Mouse (Mus musculus) hindbrain, postnatal 0 days (tissue): Measurements from ENCODE around the gene Trpm3. TPM values are rescaled to one million over a fixed set of nuclear protein-coding genes. Genes with fewer than 3 reads are reported as not detected.

Source experiments
- ATAC-seq: fragments of 200-750 bp; cut with Nextera tagmentation; 2 replicates; pipeline ENCODE4 v1.8.0; 2017; ENCODE audit warnings: mild to moderate bottlenecking, moderate TSS enrichment, moderate library complexity
- DNase-seq: peaks from one replicate; pipeline ENCODE4 v3.0.0-alpha.2; 2015; ENCODE audit warnings: low spot score
- H3K27ac ChIP-seq: fragments of 300-500 bp; sonication (generic); 2 replicates; pipeline ENCODE4 v1.5.1; 2014; ENCODE audit warnings: mild to moderate bottlenecking
- H3K27me3 ChIP-seq: fragments of 300-500 bp; sonication (generic); 2 replicates; pipeline ENCODE4 v1.6.1; 2014; ENCODE audit warnings: low read length, mixed read lengths; ENCODE audit not compliant: insufficient read depth
- H3K36me3 ChIP-seq: fragments of 300-500 bp; sonication (generic); 2 replicates; pipeline ENCODE4 v1.6.1; 2014; ENCODE audit warnings: low read length, mixed read lengths; ENCODE audit not compliant: insufficient read depth
- H3K4me1 ChIP-seq: fragments of 300-500 bp; sonication (generic); 2 replicates; pipeline ENCODE4 v1.6.1; 2014; ENCODE audit warnings: antibody characterized with exemption, low read length, mixed read lengths; ENCODE audit not compliant: insufficient read depth
- H3K4me2 ChIP-seq: fragments of 300-500 bp; sonication (generic); 2 replicates; pipeline ENCODE4 v1.6.1; 2014; ENCODE audit warnings: low read depth, mild to moderate bottlenecking, low read length, moderate library complexity, mixed read lengths
- H3K4me3 ChIP-seq: fragments of 300-500 bp; sonication (generic); 2 replicates; pipeline ENCODE4 v1.5.1; 2014; ENCODE audit warnings: low read length
- H3K9ac ChIP-seq: fragments of 300-500 bp; sonication (generic); replicated peaks from 2 replicates; pipeline ENCODE4 v1.6.1; 2014; ENCODE audit warnings: mild to moderate bottlenecking, low read length, moderate library complexity, mixed read lengths
- H3K9me3 ChIP-seq: fragments of 300-500 bp; sonication (generic); 2 replicates; pipeline ENCODE4 v1.6.1; 2016; ENCODE audit warnings: low read length, mixed read lengths
- CTCF ChIP-seq: IDR thresholded peaks from 2 replicates; pipeline ENCODE4 v1.5.1; 2016; ENCODE audit warnings: antibody characterized with exemption, control low read depth, low read depth
- WGBS: fragments of 180-500 bp; shearing (Covaris S2); extraction: QIAGEN DNeasy Blood & Tissue Kit; methylation state at CpG from one replicate; pipeline ENCODE4 v1.1.7; 2014; 5-methylcytosine and 5-hydroxymethylcytosine counted together
- polyA plus RNA-seq: library from polyadenylated mRNA; unstranded; fragments of >200 nt; fragmentation: Nextera tagmentation; extraction: Ambion mirVana; gene quantifications from 2 replicates; pipeline ENCODE4 v1.2.1, GENCODE M21; 2015
- total RNA-seq: library from RNA; depleted of rRNA; stranded (reverse); fragments of >200 nt; gene quantifications from 2 replicates; pipeline ENCODE4 v1.2.3, GENCODE M21; 2014; rRNA removed

The Trpm3 gene
- 49.9 and 63.5 TPM in 2 replicates for total RNA-seq
- polyA plus RNA-seq: 40.1 and 44.1 TPM in 2 replicates

DNA sequence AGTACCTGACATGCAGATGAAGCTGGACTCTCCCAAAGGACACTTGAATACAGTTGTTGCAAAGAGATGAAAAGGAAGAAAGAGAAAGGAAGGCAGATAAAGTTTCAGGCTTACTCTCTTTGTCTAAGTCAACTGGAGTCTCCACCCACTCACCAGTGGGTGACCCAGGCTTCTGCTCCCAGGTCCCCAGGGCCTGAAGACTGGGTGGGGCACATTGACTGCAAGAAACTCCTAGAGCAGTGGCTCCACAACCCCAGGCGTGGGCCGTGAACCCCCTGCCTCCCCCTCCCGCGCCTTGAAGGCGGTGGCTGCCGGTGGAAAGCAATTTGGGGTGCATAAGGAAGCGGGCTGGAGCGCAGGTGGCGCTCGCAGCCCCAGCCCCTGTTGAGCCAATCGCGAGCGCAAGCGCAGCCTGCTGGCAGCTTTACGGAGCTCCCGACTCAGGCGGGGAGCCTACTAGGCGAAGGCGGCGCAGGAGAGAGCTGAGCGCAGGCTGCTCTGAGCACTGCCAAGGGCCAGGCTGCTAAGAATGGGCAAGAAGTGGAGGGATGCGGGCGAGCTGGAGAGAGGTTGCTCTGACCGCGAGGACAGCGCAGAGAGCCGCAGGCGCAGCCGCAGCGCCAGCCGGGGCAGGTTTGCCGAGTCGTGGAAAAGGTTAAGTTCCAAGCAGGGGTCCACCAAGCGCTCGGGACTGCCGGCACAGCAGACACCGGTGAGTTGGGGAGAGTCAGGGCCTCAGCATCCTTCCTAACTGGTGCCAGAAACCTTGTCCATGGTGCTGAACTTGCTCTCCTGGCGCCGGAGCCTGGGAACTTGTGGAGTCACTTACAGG, at the start of gene Trpm3:
Trpm3 (plus strand) TSS at position 457 of the 832 bp plus-strand sequence.
- DNase-seq: peak; percentile 84
- under 1% methylated on average over 39 of the region's 39 CpGs for WGBS
- peak within 1 kb of the TSS; percentile 47 for H3K4me3 ChIP-seq

DNA sequence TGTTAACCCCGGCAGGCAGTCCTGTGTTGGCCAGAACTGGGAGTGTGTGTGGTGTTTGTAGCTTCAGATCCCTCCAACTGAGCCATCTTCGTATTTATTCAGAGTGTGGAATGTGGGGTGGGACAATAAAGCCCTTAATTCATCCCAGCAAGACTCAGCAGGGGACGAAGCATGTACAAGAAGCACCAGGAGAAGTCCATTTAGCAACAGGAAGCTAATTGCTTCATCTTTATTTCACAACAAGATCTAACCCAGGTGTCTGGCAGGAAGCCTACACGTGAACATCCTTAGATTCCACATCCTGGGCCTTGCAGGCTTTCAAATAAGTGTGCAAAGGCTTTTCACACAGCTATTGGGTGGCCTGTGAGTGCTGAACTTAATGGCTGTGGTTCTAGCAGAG, 38.3 kb upstream of the Trpm3 start:
- no peak for TF ChIP-seq CTCF
- no peaks in the 10 kb centered on the region for H3K9me3 ChIP-seq
- no peak overlapping the region for H3K4me3 ChIP-seq
- no peak overlapping the region for H3K4me2 ChIP-seq
- 44% methylated on average over 4 of the region's 4 CpGs for WGBS
- no peaks in the 10 kb centered on the region for H3K36me3 ChIP-seq
- H3K4me1 ChIP-seq: no peaks in the 10 kb centered on the region
- no peak overlapping the region for H3K27ac ChIP-seq
- no peaks in the 10 kb centered on the region for H3K27me3 ChIP-seq
- peak; percentile 21 for DNase-seq
- ATAC-seq: no peak
- no peak overlapping the region for H3K9ac ChIP-seq

More for the DNA sequence above, at the start of gene Trpm3:
- Histone ChIP-seq H3K36me3 (no peaks in the 10 kb centered on the region), H3K9ac (0 out of 2 replicates have a peak within 1 kb of the TSS, but pooled peaks have one; percentile 33), H3K9me3 (no peaks in the 10 kb centered on the region), H3K4me1 (peaks cover 8% of the 10 kb centered on the region; the same call in 1 of the 2 replicates), H3K4me2 (peak within 1 kb of the TSS; percentile 81), H3K27me3 (no peaks in the 10 kb centered on the region), H3K27ac (no peak within 1 kb of the TSS)
- TF ChIP-seq CTCF: peak; percentile 58
- ATAC-seq: peak; percentile 91

DNA sequence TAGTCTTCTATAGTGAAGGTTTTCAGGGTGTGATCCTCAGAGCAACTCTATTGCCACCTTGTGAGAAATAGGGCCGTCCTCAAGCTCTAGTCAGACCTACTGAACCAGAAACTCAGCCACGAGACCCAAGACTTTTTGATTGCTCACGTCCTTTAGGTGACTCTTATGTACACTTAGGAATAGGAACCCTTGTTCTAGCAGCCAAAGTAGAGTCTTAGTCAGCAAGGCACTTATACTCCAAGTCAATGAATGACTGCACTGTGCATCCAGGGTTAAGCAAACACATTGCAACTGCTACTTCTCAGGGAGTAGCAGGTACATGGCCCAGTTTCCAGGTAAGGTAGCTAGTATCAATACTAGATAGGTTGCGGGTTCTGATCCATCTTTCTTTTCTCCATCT, 35.0 kb upstream of the Trpm3 start:
- no peak overlapping the region for H3K4me2 ChIP-seq
- H3K4me3 ChIP-seq: no peak overlapping the region
- H3K9me3 ChIP-seq: no peaks in the 10 kb centered on the region
- TF ChIP-seq CTCF: no peak
- H3K27ac ChIP-seq: no peak overlapping the region
- no peaks in the 10 kb centered on the region for H3K27me3 ChIP-seq
- WGBS: 85% methylated on average over 4 of the region's 4 CpGs
- H3K4me1 ChIP-seq: no peaks in the 10 kb centered on the region
- DNase-seq: no peak
- H3K36me3 ChIP-seq: no peaks in the 10 kb centered on the region
- no peak for ATAC-seq
- no peak overlapping the region for H3K9ac ChIP-seq

DNA sequence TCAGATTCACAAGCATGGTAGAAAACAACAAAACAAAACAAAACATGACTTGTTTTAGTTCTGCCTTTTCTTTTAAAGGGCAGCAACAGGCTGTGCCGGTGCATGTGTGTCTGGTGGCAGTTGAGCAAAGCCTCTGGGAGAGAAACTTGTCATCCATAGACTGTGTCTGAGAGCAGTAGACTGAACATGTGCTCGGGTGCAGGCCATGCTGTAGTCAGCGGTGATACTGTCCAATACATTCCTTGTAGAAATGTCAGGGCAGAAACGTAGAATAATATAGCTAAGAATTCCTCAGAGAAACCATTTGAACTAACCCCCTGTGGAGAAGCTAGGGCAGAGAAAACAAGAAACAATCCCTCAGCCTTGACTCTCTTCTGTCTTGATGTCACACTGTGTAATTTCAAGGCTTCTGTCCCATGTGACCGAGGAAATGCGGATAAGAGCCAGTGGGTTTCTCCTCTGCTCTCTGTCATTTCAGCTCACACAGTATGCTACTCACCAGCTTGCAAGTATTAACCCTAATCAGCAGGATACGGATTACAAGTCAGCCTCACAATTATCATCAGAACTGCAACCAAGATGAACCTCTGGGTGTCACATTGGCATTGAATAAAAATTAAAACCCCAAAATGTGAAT, 33.9 kb upstream of the Trpm3 start:
- no peaks in the 10 kb centered on the region for H3K9me3 ChIP-seq
- no peak for ATAC-seq
- H3K4me1 ChIP-seq: no peaks in the 10 kb centered on the region
- no peaks in the 10 kb centered on the region for H3K27me3 ChIP-seq
- 40% methylated on average over 7 of the region's 7 CpGs for WGBS
- no peaks in the 10 kb centered on the region for H3K36me3 ChIP-seq
- DNase-seq: no peak
- H3K4me2 ChIP-seq: no peak overlapping the region
- no peak overlapping the region for H3K4me3 ChIP-seq
- H3K9ac ChIP-seq: no peak overlapping the region
- no peak for TF ChIP-seq CTCF
- no peak overlapping the region for H3K27ac ChIP-seq

DNA sequence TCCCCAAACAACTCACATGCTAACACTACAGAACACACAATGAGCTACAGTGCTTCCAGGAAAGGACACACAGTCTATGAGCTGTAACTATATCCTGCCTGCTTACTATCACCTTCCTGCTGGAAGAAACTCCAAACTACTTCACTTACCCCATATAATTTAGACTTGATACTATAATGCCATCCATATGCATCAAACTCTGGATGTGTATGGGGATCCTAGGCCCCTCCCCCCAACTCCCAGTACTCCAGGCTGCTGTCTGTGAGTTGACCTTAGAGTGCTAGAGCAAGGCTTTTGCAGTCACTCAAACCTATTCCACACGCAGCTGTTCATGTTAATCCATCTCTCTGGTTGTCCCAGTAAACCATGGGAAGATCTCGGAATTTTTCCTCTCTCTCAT, 33.2 kb upstream of the Trpm3 start:
- no peaks in the 10 kb centered on the region for H3K27me3 ChIP-seq

DNA sequence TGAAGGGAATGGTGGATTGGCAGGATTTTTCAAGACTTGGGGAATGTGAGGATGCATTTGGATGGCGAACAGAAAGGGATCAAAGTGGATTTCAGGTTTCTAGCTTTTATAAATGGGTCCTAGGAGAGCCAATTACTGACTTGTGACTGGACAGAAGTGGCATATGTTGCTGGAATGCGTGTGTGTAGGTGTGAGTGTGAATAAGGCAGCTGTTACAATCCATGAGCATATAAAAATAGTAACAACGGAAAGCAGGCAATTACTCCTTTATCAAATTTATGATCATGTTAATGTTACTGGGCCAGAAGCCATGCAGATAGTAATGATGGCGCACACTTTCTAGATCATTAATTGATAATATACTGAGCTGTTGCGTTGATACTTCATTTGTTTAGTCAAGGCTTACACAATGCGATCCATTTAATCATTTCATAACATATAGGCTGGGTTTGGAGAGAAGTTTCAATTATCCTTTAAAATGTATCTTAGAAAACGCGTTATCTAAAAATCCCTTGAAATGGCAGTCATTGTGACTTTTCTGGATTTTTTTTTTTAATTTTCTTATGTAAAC, 29.9 kb upstream of the Trpm3 start:
- Histone ChIP-seq H3K9me3 (no peaks in the 10 kb centered on the region), H3K27me3 (no peaks in the 10 kb centered on the region), H3K4me3 (no peak overlapping the region), H3K4me1 (no peaks in the 10 kb centered on the region), H3K4me2 (no peak overlapping the region), H3K27ac (no peak overlapping the region), H3K9ac (no peak overlapping the region), H3K36me3 (no peaks in the 10 kb centered on the region)
- ATAC-seq (no peak), DNase-seq (no peak)
- 88% methylated on average over 8 of the region's 8 CpGs for WGBS
- TF ChIP-seq CTCF: no peak

More for the DNA sequence above, 33.2 kb upstream of the Trpm3 start:
- no peak overlapping the region for H3K4me2 ChIP-seq
- H3K4me1 ChIP-seq: no peaks in the 10 kb centered on the region
- H3K9ac ChIP-seq: no peak overlapping the region
- 65% methylated on average over 2 of the region's 2 CpGs for WGBS
- no peak overlapping the region for H3K4me3 ChIP-seq
- TF ChIP-seq CTCF: no peak
- ATAC-seq (no peak), DNase-seq (no peak)
- H3K9me3 ChIP-seq: no peaks in the 10 kb centered on the region
- no peak overlapping the region for H3K27ac ChIP-seq
- H3K36me3 ChIP-seq: no peaks in the 10 kb centered on the region
